Mouse (Mus musculus) ES-E14 (cell line): ENCODE measurements at regions not wholly inside any gene's neighbourhood (a gene's known extent, or its start where the extent isn't known, plus 50 kb on each side); places are given as distances from the start of the nearest gene placed in this dataset.
A peak's percentile ranks its signal among the peaks of the same experiment; 100 is the strongest.
"Not testable (repeated sequence)": the region's sequence is repeated elsewhere in the genome, so short reads cannot be mapped to it uniquely, and the experiment has no call there.

Experiments
- DNase-seq: peaks from one replicate; pipeline ENCODE4 v3.0.0-alpha.2; 2013; ENCODE audit warnings: low read depth, low spot score
- H3K27ac ChIP-seq: 2 replicates; pipeline ENCODE4 v1.5.1; 2012; ENCODE audit warnings: low read depth, mild to moderate bottlenecking, low read length, moderate library complexity, mixed read lengths; ENCODE audit not compliant: poor library complexity, insufficient read depth, severe bottlenecking
- H3K36me3 ChIP-seq: 2 replicates; pipeline ENCODE4 v1.6.1; 2012; ENCODE audit warnings: mild to moderate bottlenecking, low read length, moderate library complexity, mixed read lengths; ENCODE audit not compliant: control insufficient read depth, poor library complexity, insufficient read depth, severe bottlenecking
- H3K4me1 ChIP-seq, 2 experiments: fragments of 150-350 bp in 1 of 2; sonication (generic) in 1 of 2; 2 replicates each; pipeline ENCODE4 v1.6.1; 2012; ENCODE audit warnings: low read length in 2 of 2, mild to moderate bottlenecking in 1 of 2, mixed read lengths in 1 of 2; ENCODE audit not compliant: control insufficient read depth in 2 of 2, insufficient read depth in 2 of 2, poor library complexity in 1 of 2
- H3K4me3 ChIP-seq, 2 experiments: fragments of 150-350 bp in 1 of 2; sonication (generic) in 1 of 2; 2 replicates each; pipeline ENCODE4 v1.5.1; 2012; ENCODE audit warnings: low read length in 2 of 2, low read depth in 1 of 2, mild to moderate bottlenecking in 1 of 2, mixed read lengths in 1 of 2; ENCODE audit not compliant: insufficient read depth in 1 of 2, poor library complexity in 1 of 2, severe bottlenecking in 1 of 2
- H3K9ac ChIP-seq: 2 replicates; pipeline ENCODE4 v1.6.1; 2012; ENCODE audit warnings: low read depth, mild to moderate bottlenecking, low read length, mixed read lengths; ENCODE audit not compliant: poor library complexity, insufficient read depth, severe bottlenecking
- H3K9me3 ChIP-seq: fragments of 150-350 bp; sonication (generic); 2 replicates; pipeline ENCODE4 v1.6.1; 2012; ENCODE audit warnings: low read depth, mild to moderate bottlenecking, low read length; ENCODE audit not compliant: control insufficient read depth, insufficient read depth
- CHD2 ChIP-seq: IDR thresholded peaks from 2 replicates; pipeline ENCODE4 v1.6.1; 2014; ENCODE audit warnings: mild to moderate bottlenecking, low read depth, low read length, inconsistent platforms
- HCFC1 ChIP-seq: IDR thresholded peaks from 2 replicates; pipeline ENCODE4 v1.6.1; 2012; ENCODE audit warnings: low read length, inconsistent platforms, borderline replicate concordance; ENCODE audit not compliant: insufficient read depth
- MAFK ChIP-seq: IDR thresholded peaks from 2 replicates; pipeline ENCODE4 v1.6.1; 2014; ENCODE audit warnings: mild to moderate bottlenecking, low read depth, low read length, inconsistent platforms; ENCODE audit not compliant: insufficient read depth
- ZC3H11A ChIP-seq: IDR thresholded peaks from 2 replicates; pipeline ENCODE4 v1.6.1; 2012; ENCODE audit warnings: low read depth, mild to moderate bottlenecking, inconsistent platforms, low read length, borderline replicate concordance
- ZNF384 ChIP-seq: IDR thresholded peaks from 2 replicates; pipeline ENCODE4 v1.6.1; 2012; ENCODE audit warnings: low read depth, low read length, inconsistent platforms
- in situ Hi-C, 2 experiments: fragments of 600-800 bp; cut with MboI; formaldehyde crosslinking; loops; one replicate each; pipeline ENCODE4 v1.15.1; 2025; ENCODE audit warnings: low sequenced_read_pairs in 2 of 2, inconsistent platforms in 1 of 2; ENCODE audit not compliant: unreplicated experiment in 2 of 2

GRCm38 (mm10) chr1:65800244-65800643 lies 126.1 kb upstream of the Crygf start:
- DNase-seq, result peak; percentile 26
- Histone ChIP-seq H3K9me3 (no peaks in the 10 kb centered on the region), H3K4me1 (no peaks in the 10 kb centered on the region; a peak in 1 of 4 replicates), H3K27ac (no peak overlapping the region), H3K9ac (no peak overlapping the region), H3K36me3 (no peaks in the 10 kb centered on the region), H3K4me3 (no peak overlapping the region)
- in situ Hi-C loops, result no loop called here
- TF ChIP-seq ZNF384 (no peak), MAFK (no peak), ZC3H11A (no peak), HCFC1 (no peak), CHD2 (no peak)

- Histone ChIP-seq H3K4me3 (no peak overlapping the region), H3K27ac (no peak overlapping the region), H3K36me3 (no peaks in the 10 kb centered on the region), H3K9me3 (no peaks in the 10 kb centered on the region), H3K9ac (no peak overlapping the region), H3K4me1 (no peaks in the 10 kb centered on the region)
- no peak for TF ChIP-seq CHD2
- no peak for DNase-seq
- in situ Hi-C loops, result no loop called here
Observed at GRCm38 (mm10) chr1:65820771-65821170, 105.5 kb upstream of the Crygf start.

- Histone ChIP-seq H3K4me3 (no peak overlapping the region), H3K4me1 (no peaks in the 10 kb centered on the region), H3K9ac (no peak overlapping the region), H3K36me3 (no peaks in the 10 kb centered on the region), H3K27ac (no peak overlapping the region), H3K9me3 (no peaks in the 10 kb centered on the region)
- in situ Hi-C loops, result no loop called here
- TF ChIP-seq MAFK, result no peak
- no peak for TF ChIP-seq ZC3H11A
- TF ChIP-seq ZNF384, result no peak
- DNase-seq, result no peak
Observed at GRCm38 (mm10) chr1:65841116-65841515, 85.2 kb upstream of the Crygf start.

GRCm38 (mm10) chr1:65847005-65847404 lies 79.3 kb upstream of the Crygf start:
- Histone ChIP-seq H3K9me3 (no peaks in the 10 kb centered on the region), H3K4me3 (no peak overlapping the region), H3K4me1 (no peaks in the 10 kb centered on the region), H3K27ac (no peak overlapping the region), H3K9ac (no peak overlapping the region), H3K36me3 (no peaks in the 10 kb centered on the region)
- TF ChIP-seq MAFK (no peak), HCFC1 (no peak), CHD2 (no peak), ZC3H11A (no peak), ZNF384 (no peak)
- DNase-seq, result no peak
- in situ Hi-C loops, result no loop called here

GRCm38 (mm10) chr1:65873691-65874090 lies 52.6 kb upstream of the Crygf start:
- H3K4me3 ChIP-seq, H3K27ac ChIP-seq, H3K36me3 ChIP-seq, DNase-seq, in situ Hi-C loops, H3K9me3 ChIP-seq, H3K4me1 ChIP-seq, H3K9ac ChIP-seq: not testable (repeated sequence)
